Mouse (Mus musculus) lung, embryonic 15.5 days (tissue): ENCODE measurements around the gene Zfp277. TPM values are rescaled to one million over a fixed set of nuclear protein-coding genes. Genes with fewer than 3 reads are reported as not detected.

Experiments used
- ATAC-seq: fragments of 200-750 bp; cut with Nextera tagmentation; 2 replicates; pipeline ENCODE4 v1.8.0; 2017; ENCODE audit warnings: moderate number of reproducible peaks, borderline replicate concordance; ENCODE audit not compliant: low FRiP score, low TSS enrichment; ENCODE audit errors: extremely low read depth
- H3K27ac ChIP-seq: fragments of 300-500 bp; sonication (generic); 2 replicates; pipeline ENCODE4 v1.5.1; 2015; ENCODE audit warnings: moderate library complexity, mild to moderate bottlenecking, inconsistent platforms
- H3K27me3 ChIP-seq: fragments of 300-500 bp; sonication (generic); 2 replicates; pipeline ENCODE4 v1.6.1; 2015; ENCODE audit warnings: inconsistent platforms
- H3K36me3 ChIP-seq: fragments of 300-500 bp; sonication (generic); 2 replicates; pipeline ENCODE4 v1.6.1; 2015; ENCODE audit warnings: inconsistent platforms
- H3K4me1 ChIP-seq: fragments of 300-500 bp; sonication (generic); 2 replicates; pipeline ENCODE4 v1.6.1; 2015; ENCODE audit warnings: inconsistent platforms
- H3K4me2 ChIP-seq: fragments of 300-500 bp; sonication (generic); 2 replicates; pipeline ENCODE4 v1.6.1; 2015; ENCODE audit warnings: inconsistent platforms, mild to moderate bottlenecking, moderate library complexity
- H3K4me3 ChIP-seq: fragments of 300-500 bp; sonication (generic); 2 replicates; pipeline ENCODE4 v1.5.1; 2015; ENCODE audit warnings: mild to moderate bottlenecking, inconsistent platforms
- H3K9ac ChIP-seq: fragments of 300-500 bp; sonication (generic); 2 replicates; pipeline ENCODE4 v1.6.1; 2015; ENCODE audit warnings: inconsistent platforms
- H3K9me3 ChIP-seq: fragments of 300-500 bp; sonication (generic); 2 replicates; pipeline ENCODE4 v1.6.1; 2016; ENCODE audit warnings: inconsistent platforms
- WGBS: fragments of 180-500 bp; shearing (Covaris S2); methylation state at CpG from one replicate; pipeline ENCODE4 v1.1.7; 2015; 5-methylcytosine and 5-hydroxymethylcytosine counted together
- polyA plus RNA-seq: library from polyadenylated mRNA; unstranded; fragments of >200 nt; fragmentation: Nextera tagmentation; extraction: Ambion mirVana; gene quantifications from 2 replicates; pipeline ENCODE4 v1.2.1, GENCODE M21; 2015

Zfp277 gene
- polyA plus RNA-seq, 1 experiment from 2014 or later, result 43.8 TPM

DNA sequence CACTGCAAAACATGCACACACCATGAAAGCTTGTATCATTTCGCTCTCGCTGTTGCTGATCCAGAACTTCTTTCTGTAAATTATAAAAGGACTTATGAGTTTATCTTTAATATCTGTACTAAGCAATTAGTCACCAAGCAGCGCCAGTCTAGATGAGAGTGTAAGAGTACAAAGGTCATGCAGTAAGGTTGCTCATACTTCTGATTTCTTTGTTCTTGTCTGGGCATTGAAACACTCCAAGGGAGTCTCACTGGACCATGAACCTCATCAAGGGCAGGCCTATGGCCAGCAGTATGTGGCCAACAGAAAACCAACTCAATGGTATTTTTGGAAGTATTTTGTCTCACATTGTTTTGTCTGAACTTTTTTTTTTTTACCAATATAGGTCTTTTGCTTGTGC, 110.4 kb downstream of the Zfp277 start:
- 92% methylated on average over 3 of the region's 3 CpGs for WGBS
- H3K27ac ChIP-seq, result no peak overlapping the region
- ATAC-seq, result no peak

GRCm38 (mm10) chr12:40331467-40331866, 114.2 kb downstream of the Zfp277 start:
- 0 out of 2 replicates have a peak, but pooled peaks cover 5% of the 10 kb centered on the region for H3K4me1 ChIP-seq
- no peak overlapping the region for H3K4me2 ChIP-seq
- H3K27me3 ChIP-seq, result no peaks in the 10 kb centered on the region
- H3K9me3 ChIP-seq, result no peaks in the 10 kb centered on the region
- no peak for ATAC-seq
- H3K9ac ChIP-seq, result no peak overlapping the region
- 93% methylated on average over 3 of the region's 3 CpGs for WGBS
- H3K4me3 ChIP-seq, result no peak overlapping the region
- no peaks in the 10 kb centered on the region; the same call in 1 of the 2 replicates for H3K36me3 ChIP-seq
- no peak overlapping the region for H3K27ac ChIP-seq

More for the DNA sequence above, 110.4 kb downstream of the Zfp277 start:
- no peaks in the 10 kb centered on the region for H3K9me3 ChIP-seq
- no peak overlapping the region for H3K4me3 ChIP-seq
- no peaks in the 10 kb centered on the region for H3K27me3 ChIP-seq
- no peak overlapping the region for H3K4me2 ChIP-seq
- H3K4me1 ChIP-seq, result no peaks in the 10 kb centered on the region
- H3K36me3 ChIP-seq, result no peaks in the 10 kb centered on the region
- H3K9ac ChIP-seq, result no peak overlapping the region

GRCm38 (mm10) chr12:40327012-40327660, 118.6 kb downstream of the Zfp277 start:
- Histone ChIP-seq H3K36me3 (no peaks in the 10 kb centered on the region; the same call in 1 of the 2 replicates), H3K9me3 (no peaks in the 10 kb centered on the region), H3K4me3 (no peak overlapping the region), H3K9ac (no peak overlapping the region), H3K4me2 (no peak overlapping the region), H3K4me1 (0 out of 2 replicates have a peak, but pooled peaks cover 5% of the 10 kb centered on the region), H3K27ac (no peak overlapping the region), H3K27me3 (no peaks in the 10 kb centered on the region)
- ATAC-seq, result peak; percentile 42; the same call in 1 of the 2 replicates
- 51% methylated on average over 5 of the region's 5 CpGs for WGBS

- Histone ChIP-seq H3K4me2 (no peak overlapping the region), H3K9ac (no peak overlapping the region), H3K4me3 (no peak overlapping the region), H3K36me3 (no peaks in the 10 kb centered on the region; the same call in 1 of the 2 replicates), H3K27me3 (no peaks in the 10 kb centered on the region), H3K9me3 (no peaks in the 10 kb centered on the region), H3K27ac (no peak overlapping the region), H3K4me1 (0 out of 2 replicates have a peak, but pooled peaks cover 5% of the 10 kb centered on the region)
- 89% methylated on average over 5 of the region's 5 CpGs for WGBS
- no peak for ATAC-seq
Measured at GRCm38 (mm10) chr12:40325582-40325981, 120.1 kb downstream of the Zfp277 start.

DNA sequence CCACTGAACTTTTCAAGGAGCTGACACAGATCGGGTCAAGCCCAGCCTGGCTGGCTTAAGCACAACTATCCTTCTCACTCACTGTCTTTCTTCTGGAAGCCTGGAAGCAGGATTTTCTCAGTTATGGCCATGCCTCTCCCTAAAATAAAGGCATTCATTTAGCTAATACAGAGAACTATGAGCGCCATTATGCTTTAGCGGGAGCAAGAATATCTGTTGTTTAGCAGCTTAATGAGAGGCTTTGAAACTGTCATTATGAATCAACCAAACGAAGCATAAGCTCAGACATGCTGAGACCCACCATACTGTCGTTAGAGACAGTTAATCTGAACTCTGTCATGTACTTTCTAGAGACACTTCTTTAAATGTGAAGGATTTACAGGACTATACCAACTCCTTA, 120.9 kb downstream of the Zfp277 start:
- no peak overlapping the region for H3K9ac ChIP-seq
- no peak overlapping the region for H3K4me3 ChIP-seq
- WGBS, result 81% methylated on average over 5 of the region's 5 CpGs
- H3K27ac ChIP-seq, result no peak overlapping the region
- H3K9me3 ChIP-seq, result no peaks in the 10 kb centered on the region
- no peak overlapping the region for H3K4me2 ChIP-seq
- H3K36me3 ChIP-seq, result no peaks in the 10 kb centered on the region; the same call in 1 of the 2 replicates
- no peaks in the 10 kb centered on the region for H3K27me3 ChIP-seq
- 0 out of 2 replicates have a peak, but pooled peaks cover 5% of the 10 kb centered on the region for H3K4me1 ChIP-seq
- no peak for ATAC-seq

- H3K27ac ChIP-seq, result no peak overlapping the region
- no peaks in the 10 kb centered on the region for H3K4me1 ChIP-seq
- H3K4me3 ChIP-seq, result no peak overlapping the region
- no peaks in the 10 kb centered on the region for H3K9me3 ChIP-seq
- ATAC-seq, result no peak
- WGBS, result 70% methylated on average over 2 of the region's 2 CpGs
- H3K9ac ChIP-seq, result no peak overlapping the region
- no peak overlapping the region for H3K4me2 ChIP-seq
- no peaks in the 10 kb centered on the region for H3K27me3 ChIP-seq
- H3K36me3 ChIP-seq, result no peaks in the 10 kb centered on the region
Measured at GRCm38 (mm10) chr12:40315146-40315545, 130.6 kb downstream of the Zfp277 start.

GRCm38 (mm10) chr12:40303960-40304359, 141.7 kb downstream of the Zfp277 start:
- no peak overlapping the region for H3K4me3 ChIP-seq
- no peak overlapping the region for H3K27ac ChIP-seq
- H3K9me3 ChIP-seq, result no peaks in the 10 kb centered on the region
- no peak overlapping the region; the same call in 1 of the 2 replicates for H3K9ac ChIP-seq
- no peak for ATAC-seq
- H3K27me3 ChIP-seq, result no peaks in the 10 kb centered on the region
- WGBS, result 56% methylated on average over 6 of the region's 6 CpGs
- no peak overlapping the region for H3K4me2 ChIP-seq
- H3K4me1 ChIP-seq, result no peaks in the 10 kb centered on the region
- no peaks in the 10 kb centered on the region for H3K36me3 ChIP-seq

- Histone ChIP-seq H3K27ac (no peak overlapping the region), H3K36me3 (no peaks in the 10 kb centered on the region), H3K4me2 (no peak overlapping the region), H3K9me3 (no peaks in the 10 kb centered on the region), H3K4me1 (no peaks in the 10 kb centered on the region), H3K9ac (no peak overlapping the region), H3K27me3 (no peaks in the 10 kb centered on the region), H3K4me3 (no peak overlapping the region)
- WGBS, result 83% methylated on average over 3 of the region's 3 CpGs
- ATAC-seq, result no peak
Measured at GRCm38 (mm10) chr12:40298636-40299035, 147.1 kb downstream of the Zfp277 start.

- no peak overlapping the region for H3K4me3 ChIP-seq
- H3K27me3 ChIP-seq, result no peaks in the 10 kb centered on the region
- no peaks in the 10 kb centered on the region for H3K4me1 ChIP-seq
- no peak overlapping the region for H3K27ac ChIP-seq
- no peaks in the 10 kb centered on the region for H3K36me3 ChIP-seq
- no peak for ATAC-seq
- no peak overlapping the region for H3K9ac ChIP-seq
- no peak overlapping the region for H3K4me2 ChIP-seq
- no peaks in the 10 kb centered on the region for H3K9me3 ChIP-seq
- WGBS, result 73% methylated on average over 4 of the region's 4 CpGs
Measured at GRCm38 (mm10) chr12:40286539-40286938, 159.2 kb downstream of the Zfp277 start.

DNA sequence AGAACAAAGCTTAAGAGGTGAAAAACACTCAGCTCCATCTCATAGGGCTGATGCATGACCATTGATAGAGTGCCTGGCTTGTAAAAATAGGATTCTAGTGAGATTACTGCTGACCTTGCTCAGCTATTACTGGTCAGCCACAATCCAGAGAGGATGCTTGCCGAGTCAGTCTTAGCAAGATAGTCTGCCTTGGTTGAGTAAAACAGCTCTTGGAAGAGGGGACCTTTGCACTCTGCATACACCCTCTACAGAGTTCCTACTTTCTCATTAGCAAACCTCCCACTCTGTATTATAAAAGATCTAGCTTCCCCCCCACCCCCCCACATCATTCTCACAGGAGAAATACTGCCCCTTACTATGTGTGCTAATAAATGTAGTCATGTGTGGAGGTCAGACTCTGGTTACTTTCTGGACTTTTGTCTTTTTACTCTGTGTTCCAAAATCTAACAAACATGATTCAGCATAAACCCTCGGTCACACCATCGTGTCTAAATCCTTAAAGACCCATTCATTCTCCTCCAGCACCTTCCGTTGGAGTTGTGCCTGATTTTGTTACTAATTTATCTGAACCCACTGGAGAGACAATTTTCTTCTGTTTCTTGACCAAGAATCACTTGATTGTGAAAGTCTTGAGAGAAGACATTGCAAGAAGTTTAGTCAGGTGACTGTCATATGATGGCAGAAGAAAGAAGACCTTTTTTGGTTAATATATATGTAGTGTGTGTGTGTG, 164.9 kb downstream of the Zfp277 start:
- H3K9me3 ChIP-seq, result no peaks in the 10 kb centered on the region
- 83% methylated on average over 4 of the region's 4 CpGs for WGBS
- no peak overlapping the region for H3K27ac ChIP-seq
- no peak for ATAC-seq
- H3K4me2 ChIP-seq, result no peak overlapping the region
- no peak overlapping the region for H3K4me3 ChIP-seq
- H3K36me3 ChIP-seq, result no peaks in the 10 kb centered on the region
- no peaks in the 10 kb centered on the region for H3K27me3 ChIP-seq
- no peaks in the 10 kb centered on the region for H3K4me1 ChIP-seq
- no peak overlapping the region for H3K9ac ChIP-seq

- H3K9me3 ChIP-seq, result no peaks in the 10 kb centered on the region
- no peaks in the 10 kb centered on the region for H3K36me3 ChIP-seq
- no peaks in the 10 kb centered on the region for H3K4me1 ChIP-seq
- H3K4me2 ChIP-seq, result no peak overlapping the region
- H3K27ac ChIP-seq, result no peak overlapping the region
- no peaks in the 10 kb centered on the region for H3K27me3 ChIP-seq
- ATAC-seq, result no peak
- 70% methylated on average over 3 of the region's 3 CpGs for WGBS
- H3K4me3 ChIP-seq, result no peak overlapping the region
- H3K9ac ChIP-seq, result no peak overlapping the region
Measured at GRCm38 (mm10) chr12:40277581-40277980, 168.1 kb downstream of the Zfp277 start.

- ATAC-seq, result no peak
- H3K4me3 ChIP-seq, result no peak overlapping the region
- no peak overlapping the region for H3K9ac ChIP-seq
- no peaks in the 10 kb centered on the region for H3K4me1 ChIP-seq
- no peak overlapping the region for H3K27ac ChIP-seq
- no peak overlapping the region for H3K4me2 ChIP-seq
- H3K36me3 ChIP-seq, result no peaks in the 10 kb centered on the region
- no peaks in the 10 kb centered on the region for H3K27me3 ChIP-seq
- no peaks in the 10 kb centered on the region for H3K9me3 ChIP-seq
Measured at GRCm38 (mm10) chr12:40274931-40275330, 170.8 kb downstream of the Zfp277 start.
